In genomic region chr16:31201704-31202103, GRCm38 (mm10) we compare ENCODE assay signal across 9 mouse cellular contexts. TPM values are rescaled to one million over a fixed set of nuclear protein-coding genes. Genes with fewer than 3 reads are reported as not detected.
DNase-seq lines count a peak whose midpoint lies in the region; ATAC-seq and TF ChIP-seq lines count a peak whose summit lies in the region.
"Had no signal": no experiment of that assay in that cellular context is flagged by ENCODE, and none has a peak within 500 bp of the region (broad histone marks: within the 10 kb centered on the region; RNA-seq: fewer than 3 reads in every experiment).

No protein-coding gene starts in this region.

- no peak overlapping the region for H3K9ac ChIP-seq in kidney, embryonic 16.5 days (replicated peaks; ENCODE audit: low read length)
- no peak overlapping the region for H3K9ac ChIP-seq in forebrain, embryonic 14.5 days (ENCODE audit: low read length)

- H3K9me3 ChIP-seq in kidney, embryonic 16.5 days (ENCODE audit: low read length): no peaks in the 10 kb centered on the region
- H3K9me3 ChIP-seq in forebrain, embryonic 14.5 days (replicated peaks; ENCODE audit: control insufficient read depth, low read length): no peaks in the 10 kb centered on the region
- H3K9me3 ChIP-seq in limb, embryonic 10.5 days (replicated peaks): no peaks in the 10 kb centered on the region
- H3K9me3 ChIP-seq: G1E had no signal

- no peak for TF ChIP-seq POLR2A in myocyte (IDR thresholded peaks at IDR 0.05; ENCODE audit: insufficient read length, low read depth)
- TF ChIP-seq POLR2A in kidney, adult 2 months (IDR thresholded peaks at IDR 0.05; ENCODE audit: low read depth, low read length): no peak

- no peak overlapping the region for H3K4me3 ChIP-seq in kidney, embryonic 16.5 days (ENCODE audit: low read length)
- peak overlapping the region; percentile 95 for H3K4me3 ChIP-seq in forebrain, embryonic 14.5 days (ENCODE audit: low read depth, low read length)
- H3K4me3 ChIP-seq in limb, embryonic 10.5 days: peak overlapping the region; percentile 86
- H3K4me3 ChIP-seq in myocyte: no peak overlapping the region
- H3K4me3 ChIP-seq in kidney, adult 2 months (ENCODE audit: insufficient read depth, low read depth, low read length): no peak overlapping the region

- no peak overlapping the region for H3ac ChIP-seq in myocyte (ENCODE audit: control insufficient read depth, insufficient read length)

- no peak for ATAC-seq in kidney, embryonic 16.5 days (ENCODE audit: low FRiP score, low TSS enrichment)
- ATAC-seq in forebrain, embryonic 14.5 days: no peak

- TF ChIP-seq CTCF in kidney, adult 2 months (conservative IDR thresholded peaks at IDR 0.05; ENCODE audit: insufficient read depth, insufficient read length, low read depth, low read length): no peak

- peak overlapping the region; percentile 73 for H3K4me2 ChIP-seq in kidney, embryonic 16.5 days (replicated peaks; ENCODE audit: low read depth, low read length)
- H3K4me2 ChIP-seq in forebrain, embryonic 14.5 days (ENCODE audit: low read length): peak overlapping the region; percentile 50
- H3K4me2 ChIP-seq in myocyte (ENCODE audit: low read depth): peak overlapping the region; percentile 88

- DNase-seq in kidney, postnatal 14 days: no peak
- no peak for DNase-seq in forebrain, embryonic 14.5 days (ENCODE audit: low spot score)
- no peak for DNase-seq in limb, embryonic 10.5 days (ENCODE audit: low spot score)
- DNase-seq in adrenal gland, adult 8-10 months: no peak
- DNase-seq in embryo, embryonic 9.5 days (ENCODE audit: extremely low spot score): no peak
- DNase-seq in kidney, adult 2 months: no peak

- H3K79me2 ChIP-seq in myocyte (ENCODE audit: control insufficient read depth, insufficient read depth): peaks cover 35% of the 10 kb centered on the region

- 86% methylated on average over 2 of the region's 2 CpGs for WGBS in kidney, embryonic 16.5 days
- 83% methylated on average over 2 of the region's 2 CpGs for WGBS in forebrain, embryonic 14.5 days
- WGBS in limb, embryonic 10.5 days: 86% methylated on average over 2 of the region's 2 CpGs
- WGBS in kidney, adult 2 months: 74% methylated on average over 2 of the region's 2 CpGs

- H3K36me3 ChIP-seq in kidney, embryonic 16.5 days (ENCODE audit: insufficient read depth, low read length): no peaks in the 10 kb centered on the region
- no peaks in the 10 kb centered on the region for H3K36me3 ChIP-seq in forebrain, embryonic 14.5 days (ENCODE audit: control insufficient read depth, insufficient read depth, low read length)
- H3K36me3 ChIP-seq in limb, embryonic 10.5 days: no peaks in the 10 kb centered on the region
- no peaks in the 10 kb centered on the region for H3K36me3 ChIP-seq in myocyte (ENCODE audit: control insufficient read depth, insufficient read depth)
- H3K36me3 ChIP-seq in kidney, adult 2 months (ENCODE audit: control insufficient read depth, insufficient read depth, low read length): no peaks in the 10 kb centered on the region

- H3K4me1 ChIP-seq in kidney, embryonic 16.5 days (ENCODE audit: insufficient read depth, low read length): peaks cover 15% of the 10 kb centered on the region
- H3K4me1 ChIP-seq in forebrain, embryonic 14.5 days (ENCODE audit: control insufficient read depth, insufficient read depth, low read length): peaks cover 9% of the 10 kb centered on the region
- H3K4me1 ChIP-seq in limb, embryonic 10.5 days: peaks cover 29% of the 10 kb centered on the region
- peaks cover 10% of the 10 kb centered on the region; the same call in 1 of the 2 replicates for H3K4me1 ChIP-seq in kidney, adult 2 months (ENCODE audit: control insufficient read depth, insufficient read depth, low read length)

- no peak overlapping the region for H3K27ac ChIP-seq in kidney, embryonic 16.5 days (ENCODE audit: low read length)
- 0 out of 2 replicates have a peak overlapping the region, but pooled peaks have one; percentile 58 for H3K27ac ChIP-seq in forebrain, embryonic 14.5 days (ENCODE audit: low read depth, low read length)
- H3K27ac ChIP-seq in limb, embryonic 10.5 days: peak overlapping the region; percentile 91; the same call in 1 of the 2 replicates
- no peak overlapping the region for H3K27ac ChIP-seq in kidney, adult 2 months (ENCODE audit: insufficient read depth, low read depth, low read length)

- no peaks in the 10 kb centered on the region for H3K27me3 ChIP-seq in kidney, embryonic 16.5 days (ENCODE audit: insufficient read depth, low read length)
- H3K27me3 ChIP-seq in forebrain, embryonic 14.5 days (replicated peaks; ENCODE audit: control insufficient read depth, insufficient read depth, low read length): no peaks in the 10 kb centered on the region
- peaks cover under 1% of the 10 kb centered on the region; the same call in 1 of the 2 replicates for H3K27me3 ChIP-seq in limb, embryonic 10.5 days (ENCODE audit: low read depth, poor library complexity, severe bottlenecking)
- no peaks in the 10 kb centered on the region for H3K27me3 ChIP-seq in myocyte (ENCODE audit: control insufficient read depth, insufficient read depth, insufficient read length)
- no peaks in the 10 kb centered on the region for H3K27me3 ChIP-seq in kidney, adult 2 months (replicated peaks; ENCODE audit: control insufficient read depth, insufficient read depth, low read length)

TF ChIP-seq in myocyte, 11 proteins besides CTCF, POLR2A, EP300 and RAD21:
- no peak for TF ChIP-seq USF1 (IDR thresholded peaks at IDR 0.05; ENCODE audit: low read depth)
- no peak for TF ChIP-seq TCF3 (IDR thresholded peaks at IDR 0.05; ENCODE audit: insufficient read length, low read depth)
- no peak for TF ChIP-seq MYOD1 (IDR thresholded peaks at IDR 0.05; ENCODE audit: control insufficient read depth in 1 of 3, insufficient read length in 2 of 3, low read depth in 2 of 3)
- no peak for TF ChIP-seq E2F4 (IDR thresholded peaks at IDR 0.05; ENCODE audit: insufficient read depth)
- no peak for TF ChIP-seq POLR2AphosphoS2 (IDR thresholded peaks at IDR 0.05; ENCODE audit: insufficient read length, low read depth)
- no peak for TF ChIP-seq TCF12 (IDR thresholded peaks at IDR 0.05; ENCODE audit: insufficient read depth, poor library complexity, severe bottlenecking)
- TF ChIP-seq CEBPB (IDR thresholded peaks at IDR 0.05; ENCODE audit: insufficient read depth, poor library complexity, severe bottlenecking): no peak
- TF ChIP-seq SRF (IDR thresholded peaks at IDR 0.05; ENCODE audit: control insufficient read depth, insufficient read length, low read depth): no peak
- no peak for TF ChIP-seq MAX (IDR thresholded peaks at IDR 0.05; ENCODE audit: low read depth)
- TF ChIP-seq REST (IDR thresholded peaks at IDR 0.05; ENCODE audit: insufficient read depth, insufficient read length): no peak
TF ChIP-seq in myocyte: peak in this region for 0.

RNA-seq across cellular contexts. Expression of gene Acap2, which starts 0.7 kb away (rescaled TPM):
- 16.1 and 18.2 TPM in 2 replicates for polyA plus RNA-seq in kidney, embryonic 16.5 days (2015; fragmentation: Nextera tagmentation; extraction: Ambion mirVana)
- 11.3 and 15.1 TPM in 2 replicates for polyA plus RNA-seq in forebrain, embryonic 14.5 days (2014; fragmentation: Nextera tagmentation; extraction: Ambion mirVana)
- 14.9 and 16.4 TPM in 2 replicates for polyA plus RNA-seq in limb, embryonic 10.5 days (2016; fragmentation: Nextera tagmentation; extraction: Ambion mirVana)
- 6.3 TPM for polyA plus RNA-seq in myocyte (2012; fragmentation: generic; extraction: Trizol)
- total RNA-seq in adrenal gland, adult 8-10 months (2022): 10 to 100 TPM; 38.4 to 54.5 (median 46.0) TPM
- 7.7 and 8.6 TPM in 2 replicates for polyA plus RNA-seq in kidney, adult 2 months (2012; rRNA removed)

Comparison
In these comparisons a context has a peak if more than half of its experiments do, and no peak if none do; other contexts are left out.
1. H3K27ac ChIP-seq: peak in forebrain, embryonic 14.5 days (single experiment) and limb, embryonic 10.5 days (single experiment); none in kidney, embryonic 16.5 days (single experiment) and kidney, adult 2 months (single experiment).
2. H3K4me3 ChIP-seq: peak in forebrain, embryonic 14.5 days (single experiment) and limb, embryonic 10.5 days (single experiment); none in kidney, embryonic 16.5 days (single experiment), myocyte (single experiment) and kidney, adult 2 months (single experiment).
3. Peak in every context shown above with its lines, with median percentiles within 50 percentile points of each other: H3K4me2 ChIP-seq.